Comparison of ENCODE assay signal across 7 mouse cellular contexts in genomic region chr17:22225422-22226012, GRCm38 (mm10). TPM values are rescaled to one million over a fixed set of nuclear protein-coding genes. Genes with fewer than 3 reads are reported as not detected.
A peak's percentile ranks its signal among the peaks of the same experiment; 100 is the strongest.
DNase-seq lines count a peak whose midpoint lies in the region; ATAC-seq lines count a peak whose summit lies in the region.
"Not testable (repeated sequence)": the region's sequence is repeated elsewhere in the genome, so short reads cannot be mapped to it uniquely, and the experiment has no call there.

Gene Zfp994 (minus strand): TSS chr17:22225616.

- peak within 1 kb of the TSS; percentile 64 for H3K9ac ChIP-seq in embryonic facial prominence, embryonic 11.5 days (replicated peaks; ENCODE audit: low read length)
- H3K9ac ChIP-seq in midbrain, embryonic 13.5 days (replicated peaks), result peak within 1 kb of the TSS; percentile 68

- peak within 1 kb of the TSS; percentile 36 for H3K4me2 ChIP-seq in embryonic facial prominence, embryonic 11.5 days (ENCODE audit: low read depth, low read length)
- H3K4me2 ChIP-seq in midbrain, embryonic 13.5 days (replicated peaks), result peak within 1 kb of the TSS; percentile 58

- not testable (repeated sequence) for H3K36me3 ChIP-seq in embryonic facial prominence, embryonic 11.5 days (replicated peaks; ENCODE audit: control insufficient read depth, insufficient read depth, low read depth, low read length); limb, embryonic 10.5 days; midbrain, embryonic 13.5 days

- peak; percentile 99 for ATAC-seq in embryonic facial prominence, embryonic 11.5 days (replicated peaks; ENCODE audit: insufficient number of reproducible peaks, low FRiP score, low TSS enrichment, low read depth)
- peak; percentile 100 for ATAC-seq in granulocyte monocyte progenitor cell, adult 5-6 weeks (replicated peaks; ENCODE audit: poor library complexity, severe bottlenecking)
- ATAC-seq in midbrain, embryonic 13.5 days, result peak; percentile 100

- H3K27ac ChIP-seq in embryonic facial prominence, embryonic 11.5 days (replicated peaks; ENCODE audit: low read depth, low read length), result not testable (repeated sequence)
- peak within 1 kb of the TSS; percentile 70; the same call in 1 of the 2 replicates for H3K27ac ChIP-seq in limb, embryonic 10.5 days
- peak within 1 kb of the TSS; percentile 82 for H3K27ac ChIP-seq in midbrain, embryonic 13.5 days

- H3K4me1 ChIP-seq in embryonic facial prominence, embryonic 11.5 days (ENCODE audit: control insufficient read depth, insufficient read depth, low read length); limb, embryonic 10.5 days; midbrain, embryonic 13.5 days (replicated peaks): not testable (repeated sequence)

- DNase-seq in adrenal gland, postnatal 14 days, result peak; percentile 96
- DNase-seq in embryonic facial prominence, embryonic 11.5 days (ENCODE audit: low spot score), result peak; percentile 98
- peak; percentile 97 for DNase-seq in kidney, adult 11 months
- DNase-seq in limb, embryonic 10.5 days (ENCODE audit: low spot score), result peak; percentile 78
- DNase-seq in spleen, adult 12 weeks (ENCODE audit: low spot score), result peak; percentile 46

- H3K4me3 ChIP-seq in embryonic facial prominence, embryonic 11.5 days (ENCODE audit: low read depth, low read length), result peak within 1 kb of the TSS; percentile 51
- H3K4me3 ChIP-seq in limb, embryonic 10.5 days, result peak within 1 kb of the TSS; percentile 62
- peak within 1 kb of the TSS; percentile 67 for H3K4me3 ChIP-seq in midbrain, embryonic 13.5 days (replicated peaks)

- WGBS in embryonic facial prominence, embryonic 11.5 days, result under 1% methylated on average over 23 of the region's 23 CpGs
- WGBS in limb, embryonic 10.5 days, result under 1% methylated on average over 23 of the region's 23 CpGs
- WGBS in midbrain, embryonic 13.5 days, result under 1% methylated on average over 23 of the region's 23 CpGs

- not testable (repeated sequence) for H3K27me3 ChIP-seq in embryonic facial prominence, embryonic 11.5 days (ENCODE audit: control insufficient read depth, insufficient read depth, low read length); limb, embryonic 10.5 days (ENCODE audit: low read depth, poor library complexity, severe bottlenecking); midbrain, embryonic 13.5 days

- not testable (repeated sequence) for H3K9me3 ChIP-seq in embryonic facial prominence, embryonic 11.5 days (replicated peaks; ENCODE audit: control insufficient read depth, low read length); limb, embryonic 10.5 days (replicated peaks); midbrain, embryonic 13.5 days

RNA-seq across cellular contexts. Expression of gene Zfp994, which starts in this region (rescaled TPM):
- 4.2 TPM in 2 replicates for total RNA-seq in adrenal gland, postnatal 14 days (2021)
- 3.3 and 5.1 TPM in 2 replicates for polyA plus RNA-seq in embryonic facial prominence, embryonic 11.5 days (2014; fragmentation: Nextera tagmentation; extraction: Ambion mirVana)
- total RNA-seq in granulocyte monocyte progenitor cell, adult 5-6 weeks (2014; fragmentation: Nextera tagmentation), result 6.1 and 11.1 TPM in 2 replicates
- 5.1 and 9.7 TPM in 2 replicates for total RNA-seq in granulocyte monocyte progenitor cell, adult 5-6 weeks (2017)
- polyA plus RNA-seq in limb, embryonic 10.5 days (2016; fragmentation: Nextera tagmentation; extraction: Ambion mirVana), result 1.0 and 1.7 TPM in 2 replicates
- 3.9 and 4.6 TPM in 2 replicates for polyA plus RNA-seq in midbrain, embryonic 13.5 days (2015; fragmentation: Nextera tagmentation; extraction: Ambion mirVana)

Comparison
In these comparisons a context has a peak if more than half of its experiments do, and no peak if none do; other contexts are left out.
1. DNase-seq: peak in every context shown above with its lines; median percentile 98 in embryonic facial prominence, embryonic 11.5 days; 97 in kidney, adult 11 months; 96 in adrenal gland, postnatal 14 days; 78 in limb, embryonic 10.5 days; 46 in spleen, adult 12 weeks.